Mouse (Mus musculus): ENCODE data around the gene Ltbp2.

Ltbp2 gene

GRCm38 (mm10) chr12:84841158-84842140 is 34.9 kb downstream of the Ltbp2 start:
- in situ Hi-C loops (cut with MboI; ENCODE audit: unreplicated experiment in 2 of 2) = loop anchor here in 1 of 2 experiments (5.0 kb wide), 1 partner anchor 46 kb away; no protein-coding TSS in a partner anchor

- in situ Hi-C loops (cut with MboI; ENCODE audit: unreplicated experiment in 2 of 2) = loop anchor here in 1 of 2 experiments (5.0 kb wide), 1 partner anchor 47 kb away; no protein-coding TSS in a partner anchor
Observed at GRCm38 (mm10) chr12:84840734-84841133, 35.6 kb downstream of the Ltbp2 start.

GRCm38 (mm10) chr12:84839965-84840364 is 36.4 kb downstream of the Ltbp2 start:
- in situ Hi-C loops (cut with MboI; ENCODE audit: unreplicated experiment in 2 of 2) = loop anchor here in 1 of 2 experiments (5.0 kb wide), 1 partner anchor 47 kb away; no protein-coding TSS in a partner anchor

GRCm38 (mm10) chr12:84835626-84836025 is 40.7 kb downstream of the Ltbp2 start:
- in situ Hi-C loops (cut with MboI; ENCODE audit: unreplicated experiment in 2 of 2) = no loop called here

- in situ Hi-C loops (cut with MboI; ENCODE audit: unreplicated experiment in 2 of 2) = no loop called here
Observed at GRCm38 (mm10) chr12:84834773-84835172, 41.6 kb downstream of the Ltbp2 start.

GRCm38 (mm10) chr12:84831648-84832047 is 44.7 kb downstream of the Ltbp2 start:
- in situ Hi-C loops (cut with MboI; ENCODE audit: unreplicated experiment in 2 of 2) = no loop called here

GRCm38 (mm10) chr12:84831141-84831540 is 45.2 kb downstream of the Ltbp2 start:
- in situ Hi-C loops (cut with MboI; ENCODE audit: unreplicated experiment in 2 of 2) = no loop called here

- in situ Hi-C loops (cut with MboI; ENCODE audit: unreplicated experiment in 2 of 2) = no loop called here
Observed at GRCm38 (mm10) chr12:84830438-84830837, 45.9 kb downstream of the Ltbp2 start.

GRCm38 (mm10) chr12:84829913-84830312 is 46.4 kb downstream of the Ltbp2 start:
- in situ Hi-C loops (cut with MboI; ENCODE audit: unreplicated experiment in 2 of 2) = no loop called here

GRCm38 (mm10) chr12:84829109-84829724 is 47.1 kb downstream of the Ltbp2 start:
- in situ Hi-C loops (cut with MboI; ENCODE audit: unreplicated experiment in 2 of 2) = no loop called here

GRCm38 (mm10) chr12:84827384-84827933 is 48.9 kb downstream of the Ltbp2 start:
- in situ Hi-C loops (cut with MboI; ENCODE audit: unreplicated experiment in 2 of 2) = no loop called here

GRCm38 (mm10) chr12:84824203-84824602 is 52.1 kb downstream of the Ltbp2 start:
- in situ Hi-C loops (cut with MboI; ENCODE audit: unreplicated experiment in 2 of 2) = no loop called here

GRCm38 (mm10) chr12:84823601-84824000 is 52.7 kb downstream of the Ltbp2 start:
- in situ Hi-C loops (cut with MboI; ENCODE audit: unreplicated experiment in 2 of 2) = no loop called here

- in situ Hi-C loops (cut with MboI; ENCODE audit: unreplicated experiment in 2 of 2) = no loop called here
Observed at GRCm38 (mm10) chr12:84819236-84820168, 56.8 kb downstream of the Ltbp2 start.

- in situ Hi-C loops (cut with MboI; ENCODE audit: unreplicated experiment in 2 of 2) = no loop called here
Observed at GRCm38 (mm10) chr12:84818496-84818895, 57.8 kb downstream of the Ltbp2 start.

- in situ Hi-C loops (cut with MboI; ENCODE audit: unreplicated experiment in 2 of 2) = no loop called here
Observed at GRCm38 (mm10) chr12:84814663-84815325, 61.5 kb downstream of the Ltbp2 start.

- in situ Hi-C loops (cut with MboI; ENCODE audit: unreplicated experiment in 2 of 2) = no loop called here
Observed at GRCm38 (mm10) chr12:84813773-84814172, 62.6 kb downstream of the Ltbp2 start.

GRCm38 (mm10) chr12:84812004-84812403 is 64.3 kb downstream of the Ltbp2 start:
- in situ Hi-C loops (cut with MboI; ENCODE audit: unreplicated experiment in 2 of 2) = no loop called here

- in situ Hi-C loops (cut with MboI; ENCODE audit: unreplicated experiment in 2 of 2) = no loop called here
Observed at GRCm38 (mm10) chr12:84811510-84811909, 64.8 kb downstream of the Ltbp2 start.

- in situ Hi-C loops (cut with MboI; ENCODE audit: unreplicated experiment in 2 of 2) = no loop called here
Observed at GRCm38 (mm10) chr12:84810810-84811209, 65.5 kb downstream of the Ltbp2 start.

All from v-Abl transformed pro-B cells (cell line).